Mouse (Mus musculus): ENCODE results near the gene Gfm1. TPM values are rescaled to one million over a fixed set of nuclear protein-coding genes. Genes with fewer than 3 reads are reported as not detected.

The Gfm1 gene
- polyA plus RNA-seq (2012; rRNA removed): 22.5 and 24.2 TPM in 2 replicates

DNA sequence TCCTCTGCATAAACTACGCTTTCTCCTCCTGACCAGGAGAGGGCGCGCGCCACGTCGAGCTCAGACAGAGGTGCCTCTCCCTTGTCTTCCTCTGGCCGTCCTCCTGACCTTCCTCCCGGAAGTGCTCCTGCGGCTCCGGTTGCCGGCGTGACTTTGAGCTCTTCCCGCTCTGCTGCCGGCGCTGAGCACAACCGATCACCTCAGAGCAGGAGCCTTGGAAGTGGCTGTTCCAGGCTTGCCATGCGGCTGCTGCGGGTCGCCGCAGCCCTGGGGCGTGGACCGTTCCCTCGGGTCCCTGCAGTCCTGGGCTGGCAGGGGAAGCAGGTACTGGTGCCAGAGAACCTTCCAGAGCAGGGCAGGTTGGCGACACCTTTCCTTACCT is at the start of gene Gfm1:
Gene Gfm1 (plus strand): TSS at position 98 of the 382 bp plus-strand sequence.
- DNase-seq (ENCODE audit: low read depth): peak; percentile 96
- TF ChIP-seq CTCF (IDR thresholded peaks at IDR 0.05; ENCODE audit: borderline replicate concordance, extremely low read depth, insufficient read depth, insufficient read length) (peak; percentile 93), POLR2A (IDR thresholded peaks at IDR 0.05; ENCODE audit: borderline replicate concordance, extremely low read depth, insufficient read depth, insufficient read length, poor library complexity, severe bottlenecking) (peak; percentile 42; the same call in 1 of the 2 replicates)

DNA sequence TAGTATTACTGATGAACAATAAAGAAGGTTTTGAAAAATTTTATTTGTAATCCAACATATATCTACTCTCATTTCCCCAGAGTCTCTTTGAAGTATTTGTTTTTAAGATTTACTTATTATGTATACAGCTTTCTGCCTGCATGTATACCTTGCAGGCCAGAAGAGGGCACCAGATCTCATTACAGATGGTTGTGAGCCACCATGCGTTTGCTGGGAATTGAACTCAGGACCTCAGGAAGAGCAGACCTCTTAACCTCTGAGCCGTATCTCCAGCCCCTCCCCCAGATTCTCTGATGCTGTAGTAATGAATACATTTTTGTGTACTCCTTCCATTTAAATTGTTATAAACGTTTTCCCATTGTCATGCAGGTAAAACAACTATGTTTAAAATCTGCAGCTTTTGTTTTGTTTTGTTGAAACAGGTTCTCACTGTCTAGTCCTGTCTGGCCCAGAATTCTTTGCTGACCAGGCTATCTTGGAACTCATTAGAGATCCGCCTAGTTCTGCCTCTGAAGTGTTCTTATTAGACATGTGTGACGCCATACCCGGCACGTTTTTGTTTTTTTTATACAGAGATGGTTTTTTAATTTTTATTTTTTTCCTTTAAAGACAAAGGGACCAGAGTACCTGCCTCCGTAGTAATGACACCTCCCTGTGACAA is 428 bp upstream of the Gfm1 start:
- DNase-seq (ENCODE audit: low read depth): no peak
- TF ChIP-seq CTCF (IDR thresholded peaks at IDR 0.05; ENCODE audit: borderline replicate concordance, extremely low read depth, insufficient read depth, insufficient read length): no peak
- no peak for TF ChIP-seq POLR2A (IDR thresholded peaks at IDR 0.05; ENCODE audit: borderline replicate concordance, extremely low read depth, insufficient read depth, insufficient read length, poor library complexity, severe bottlenecking)

DNA sequence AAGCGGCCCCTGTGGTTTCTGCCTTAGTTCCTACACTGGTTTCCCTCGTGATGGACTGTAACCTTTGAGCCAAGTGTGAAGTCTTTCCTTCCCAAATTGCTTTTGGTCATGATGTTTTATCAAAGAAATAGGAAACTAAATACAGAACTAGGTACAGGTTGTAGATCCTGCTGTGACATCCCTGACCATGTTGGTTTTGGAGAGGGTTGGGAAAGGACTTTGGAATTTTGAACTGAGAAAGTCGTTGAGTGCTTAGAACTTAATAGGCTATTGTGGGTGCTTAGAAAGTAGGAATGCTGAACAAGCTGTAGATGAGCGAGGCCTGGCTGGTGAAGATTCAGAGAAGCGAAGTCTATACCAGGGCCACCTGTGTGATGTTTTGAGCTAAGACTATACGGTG is 4.1 kb downstream of the Gfm1 start:
- DNase-seq (ENCODE audit: low read depth): no peak
- TF ChIP-seq CTCF (IDR thresholded peaks at IDR 0.05; ENCODE audit: borderline replicate concordance, extremely low read depth, insufficient read depth, insufficient read length) (no peak), POLR2A (IDR thresholded peaks at IDR 0.05; ENCODE audit: borderline replicate concordance, extremely low read depth, insufficient read depth, insufficient read length, poor library complexity, severe bottlenecking) (no peak)

DNA sequence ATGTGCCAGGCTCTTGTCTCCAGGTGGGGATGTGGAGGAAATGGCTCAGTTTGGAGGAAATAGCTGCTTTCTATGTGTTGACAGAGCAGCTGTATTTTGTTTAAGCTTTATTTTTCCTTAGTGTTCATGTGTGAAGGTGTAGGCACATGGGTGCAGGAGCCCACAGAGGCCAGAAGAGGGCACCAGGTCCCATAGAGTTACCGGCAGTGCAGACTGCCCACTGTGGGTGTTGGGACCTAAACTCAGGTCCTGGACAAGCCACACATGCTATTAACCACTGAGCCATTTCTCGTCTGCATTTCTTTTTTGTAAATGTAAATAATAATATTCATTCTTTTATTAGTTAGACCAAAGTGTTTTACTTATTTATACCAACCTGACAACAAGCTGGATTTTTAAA is 17.2 kb downstream of the Gfm1 start:
- no peak for DNase-seq (ENCODE audit: low read depth)
- TF ChIP-seq CTCF (IDR thresholded peaks at IDR 0.05; ENCODE audit: borderline replicate concordance, extremely low read depth, insufficient read depth, insufficient read length): peak; percentile 27; the same call in 1 of the 2 replicates
- TF ChIP-seq POLR2A (IDR thresholded peaks at IDR 0.05; ENCODE audit: borderline replicate concordance, extremely low read depth, insufficient read depth, insufficient read length, poor library complexity, severe bottlenecking): no peak

DNA sequence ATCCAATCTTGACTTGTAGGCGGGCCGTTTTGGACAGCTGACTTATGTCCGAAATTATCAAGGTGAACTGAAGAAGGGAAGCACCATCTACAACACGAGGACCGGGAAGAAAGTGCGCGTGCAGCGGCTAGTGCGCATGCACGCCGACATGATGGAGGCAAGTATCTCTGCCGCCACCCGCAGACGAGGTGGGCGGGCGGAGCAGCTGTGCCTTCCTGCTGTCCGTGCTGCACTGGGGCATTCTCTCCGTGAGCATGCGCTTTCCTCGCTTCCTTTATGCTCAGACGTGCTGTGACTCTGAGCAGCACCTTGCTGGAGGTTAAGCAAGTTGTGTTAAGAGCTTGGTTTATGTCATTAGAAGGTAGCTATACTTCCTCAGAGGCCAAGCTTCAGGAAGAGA is 19.8 kb downstream of the Gfm1 start:
- no peak for DNase-seq (ENCODE audit: low read depth)
- no peak for TF ChIP-seq CTCF (IDR thresholded peaks at IDR 0.05; ENCODE audit: borderline replicate concordance, extremely low read depth, insufficient read depth, insufficient read length)
- TF ChIP-seq POLR2A (IDR thresholded peaks at IDR 0.05; ENCODE audit: borderline replicate concordance, extremely low read depth, insufficient read depth, insufficient read length, poor library complexity, severe bottlenecking): no peak

DNA sequence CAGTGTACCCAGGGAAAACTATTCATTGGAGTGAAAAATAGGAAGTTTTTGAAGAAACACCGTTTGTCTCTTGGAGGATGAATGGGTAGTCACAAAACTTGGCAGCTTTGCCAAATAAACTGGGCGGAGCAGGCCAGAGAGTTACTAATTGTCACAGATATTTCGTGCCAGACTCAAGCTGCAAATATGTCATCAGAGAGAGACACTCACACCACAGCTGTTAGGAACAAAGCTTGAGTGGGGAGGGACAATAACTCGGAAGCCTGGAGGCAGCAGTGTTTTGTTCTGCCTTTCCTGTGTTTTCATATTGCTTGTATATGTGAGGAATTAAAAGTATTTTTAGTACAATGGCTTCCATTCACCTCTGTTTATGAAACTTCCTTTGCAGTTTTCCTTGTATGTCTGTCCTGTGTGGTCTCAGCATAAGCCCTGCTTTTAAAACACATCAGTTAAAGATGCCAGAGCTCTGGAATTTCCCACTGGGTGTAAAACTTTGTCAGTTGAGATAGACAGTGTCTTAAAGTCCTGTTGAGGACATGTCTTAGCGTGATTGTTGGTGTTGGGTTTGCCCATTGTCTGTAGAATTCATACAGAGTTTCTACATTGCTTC is 20.8 kb downstream of the Gfm1 start:
- DNase-seq (ENCODE audit: low read depth): no peak
- TF ChIP-seq POLR2A (IDR thresholded peaks at IDR 0.05; ENCODE audit: borderline replicate concordance, extremely low read depth, insufficient read depth, insufficient read length, poor library complexity, severe bottlenecking) (no peak), CTCF (IDR thresholded peaks at IDR 0.05; ENCODE audit: borderline replicate concordance, extremely low read depth, insufficient read depth, insufficient read length) (no peak)

DNA sequence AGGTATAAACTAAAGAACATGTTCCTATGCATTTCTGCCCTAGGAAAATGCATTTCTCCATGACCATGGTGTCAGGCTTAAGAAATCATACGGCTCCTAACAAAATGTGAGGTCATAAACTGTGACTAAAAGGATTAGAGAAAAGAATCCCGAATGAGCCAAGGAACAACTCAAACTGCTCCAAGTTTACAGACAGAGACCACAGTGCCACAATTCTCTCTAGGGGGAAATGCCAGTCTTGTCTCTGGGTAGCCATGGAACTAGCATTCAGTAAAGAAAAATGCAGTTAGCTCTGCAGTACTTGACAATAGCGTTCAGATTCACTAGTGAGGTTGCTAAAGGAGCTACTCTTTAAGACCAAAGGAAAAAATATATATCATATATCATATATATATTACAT is 30.0 kb downstream of the Gfm1 start:
- no peak for TF ChIP-seq CTCF (IDR thresholded peaks at IDR 0.05; ENCODE audit: borderline replicate concordance, extremely low read depth, insufficient read depth, insufficient read length)
- TF ChIP-seq POLR2A (IDR thresholded peaks at IDR 0.05; ENCODE audit: borderline replicate concordance, extremely low read depth, insufficient read depth, insufficient read length, poor library complexity, severe bottlenecking): no peak
- peak; percentile 67 for DNase-seq (ENCODE audit: low read depth)

DNA sequence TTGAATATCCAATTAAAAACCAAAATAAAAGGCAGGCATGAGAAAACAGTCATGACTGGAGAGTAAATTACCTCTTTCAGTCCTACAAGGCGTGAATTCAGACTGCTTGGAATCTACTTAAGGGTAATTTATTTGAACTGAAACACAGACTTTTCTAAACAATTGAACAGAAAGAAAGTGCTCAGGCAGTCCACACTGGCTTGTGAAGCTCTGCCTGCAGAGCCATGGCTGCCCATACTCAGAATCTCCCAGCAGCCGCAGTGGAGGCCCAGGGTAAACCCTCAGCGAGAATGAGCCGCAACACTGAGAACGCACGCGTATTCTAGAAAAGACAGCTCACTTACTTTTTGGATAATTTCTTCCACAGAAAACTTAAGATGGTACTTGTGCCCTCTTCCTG is 32.1 kb downstream of the Gfm1 start:
- no peak for DNase-seq (ENCODE audit: low read depth)
- no peak for TF ChIP-seq CTCF (IDR thresholded peaks at IDR 0.05; ENCODE audit: borderline replicate concordance, extremely low read depth, insufficient read depth, insufficient read length)
- no peak for TF ChIP-seq POLR2A (IDR thresholded peaks at IDR 0.05; ENCODE audit: borderline replicate concordance, extremely low read depth, insufficient read depth, insufficient read length, poor library complexity, severe bottlenecking)

DNA sequence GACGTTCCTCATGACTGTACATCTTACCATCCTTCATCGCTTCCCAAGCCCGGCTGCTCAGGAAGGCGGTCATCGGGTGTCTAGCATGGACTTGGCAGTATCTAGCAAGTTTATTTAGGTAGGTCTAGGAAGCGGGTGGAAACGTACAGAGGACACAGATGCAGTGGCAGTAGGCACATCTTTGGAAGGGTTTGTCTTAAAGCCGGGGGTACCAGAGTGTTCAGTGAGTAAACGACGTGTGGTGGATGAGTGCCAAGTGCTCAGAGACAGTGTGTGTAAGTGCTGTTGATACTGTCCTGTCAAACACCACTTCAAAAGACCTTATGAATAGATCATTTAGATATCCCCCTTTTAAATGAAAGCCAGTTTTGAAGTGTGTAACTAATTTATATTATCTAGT is 32.7 kb downstream of the Gfm1 start:
- no peak for TF ChIP-seq POLR2A (IDR thresholded peaks at IDR 0.05; ENCODE audit: borderline replicate concordance, extremely low read depth, insufficient read depth, insufficient read length, poor library complexity, severe bottlenecking)
- TF ChIP-seq CTCF (IDR thresholded peaks at IDR 0.05; ENCODE audit: borderline replicate concordance, extremely low read depth, insufficient read depth, insufficient read length): no peak
- peak; percentile 71 for DNase-seq (ENCODE audit: low read depth)

DNA sequence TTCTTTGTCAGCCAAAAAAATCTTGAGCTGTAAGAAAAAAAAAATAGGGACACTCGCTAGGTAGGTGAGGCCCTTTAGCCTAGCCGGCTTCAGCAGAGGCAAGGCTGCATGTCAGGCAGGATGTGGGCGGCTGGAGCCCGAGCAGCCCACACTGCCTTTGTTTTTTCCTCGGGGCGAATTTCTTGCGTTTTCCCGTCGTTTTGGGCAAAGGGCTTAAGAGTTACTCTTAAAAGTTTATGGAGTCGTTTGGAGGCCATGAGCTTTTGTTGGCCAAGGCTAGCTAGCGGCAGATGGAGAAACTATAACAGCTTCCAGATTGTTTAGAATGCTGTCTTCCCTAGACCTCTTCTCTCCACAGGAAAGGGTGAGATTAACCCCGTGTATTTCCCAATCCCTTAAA is 33.1 kb downstream of the Gfm1 start:
- DNase-seq (ENCODE audit: low read depth): peak; percentile 34
- TF ChIP-seq POLR2A (IDR thresholded peaks at IDR 0.05; ENCODE audit: borderline replicate concordance, extremely low read depth, insufficient read depth, insufficient read length, poor library complexity, severe bottlenecking): no peak
- TF ChIP-seq CTCF (IDR thresholded peaks at IDR 0.05; ENCODE audit: borderline replicate concordance, extremely low read depth, insufficient read depth, insufficient read length): no peak

DNA sequence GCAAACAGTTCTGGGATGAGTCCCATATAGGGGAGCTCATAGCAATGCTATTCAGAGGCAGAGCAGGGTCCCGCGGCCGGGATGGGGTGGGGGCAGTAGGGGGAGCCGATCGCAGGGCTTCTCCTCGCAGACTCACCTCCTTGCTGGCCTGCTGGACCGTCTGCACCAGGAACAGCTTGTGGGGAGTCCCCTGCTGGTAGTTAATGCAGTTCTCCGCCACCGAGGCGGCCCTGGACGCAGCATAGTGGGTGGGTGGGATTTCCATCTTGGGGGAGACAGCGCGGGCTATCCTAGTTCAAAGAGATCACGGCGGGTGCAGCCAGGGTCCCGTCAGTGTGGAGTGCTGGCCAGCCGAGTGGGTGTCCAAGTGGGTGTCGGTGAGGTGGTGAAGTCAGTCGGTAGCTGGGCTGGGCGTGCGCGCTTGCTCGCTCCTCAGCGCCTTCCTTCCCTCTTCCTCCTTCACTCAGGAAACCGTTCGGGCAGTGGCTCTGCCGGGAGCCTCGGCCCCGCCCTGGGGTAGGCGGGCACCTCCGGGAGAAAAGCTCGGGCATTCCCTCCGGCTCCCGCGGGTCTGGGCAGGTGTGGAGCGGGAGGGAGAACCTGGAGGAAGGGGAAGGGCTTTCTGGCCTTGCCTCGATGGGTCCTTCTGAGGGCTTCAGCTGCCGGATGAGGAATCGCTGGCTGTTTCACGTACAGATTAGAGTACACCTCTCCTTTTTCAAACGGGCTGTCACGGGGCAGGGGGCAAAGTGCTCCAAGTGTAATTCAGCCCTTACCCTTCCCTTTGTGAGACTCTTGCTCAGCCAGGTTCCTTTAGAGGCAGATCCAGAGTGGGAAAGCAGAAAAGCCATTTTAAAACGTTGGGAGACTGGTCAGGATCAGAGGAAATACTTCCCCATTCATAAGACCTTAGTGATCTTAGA is 33.8 kb downstream of the Gfm1 start, which contains the start of gene Lxn:
Gene Lxn (minus strand): TSS at position 477 of the 923 bp plus-strand sequence.
- TF ChIP-seq CTCF (IDR thresholded peaks at IDR 0.05; ENCODE audit: borderline replicate concordance, extremely low read depth, insufficient read depth, insufficient read length): peak; percentile 30; the same call in 1 of the 2 replicates
- TF ChIP-seq POLR2A (IDR thresholded peaks at IDR 0.05; ENCODE audit: borderline replicate concordance, extremely low read depth, insufficient read depth, insufficient read length, poor library complexity, severe bottlenecking): no peak
- peak; percentile 71 for DNase-seq (ENCODE audit: low read depth)

Measured in brain, embryonic 14.5 days (tissue).